Comparison of ENCODE assay signal across 7 mouse cellular contexts in genomic region chr11:103865346-103865745, GRCm38 (mm10).
"Had no signal": no experiment of that assay in that cellular context is flagged by ENCODE, and none has a peak within 500 bp of the region (broad histone marks: within the 10 kb centered on the region; RNA-seq: fewer than 3 reads in every experiment).

No protein-coding gene starts in this region.

- DNase-seq: liver, postnatal 0 days; lung, adult 2 months; lung, postnatal 14 days; lung, postnatal 36 days; right cerebral cortex, postnatal 25 days; thymus, adult 2 months; thymus, postnatal 25 days had no signal
